Mouse (Mus musculus) midbrain, postnatal 0 days (tissue): ENCODE results near the gene Mrtfb. TPM values are rescaled to one million over a fixed set of nuclear protein-coding genes. Genes with fewer than 3 reads are reported as not detected.

Source experiments
- ATAC-seq: fragments of 200-750 bp; cut with Nextera tagmentation; 2 replicates; pipeline ENCODE4 v1.8.0; 2017; ENCODE audit warnings: moderate number of reproducible peaks, mild to moderate bottlenecking, moderate TSS enrichment, moderate library complexity; ENCODE audit not compliant: low FRiP score
- DNase-seq: peaks from one replicate; pipeline ENCODE4 v3.0.0-alpha.2; 2015; ENCODE audit warnings: low spot score
- H3K27ac ChIP-seq: fragments of 300-500 bp; sonication (generic); 2 replicates; pipeline ENCODE4 v1.5.1; 2014; ENCODE audit warnings: low read depth, mild to moderate bottlenecking, low read length, mixed read lengths
- H3K27me3 ChIP-seq: fragments of 300-500 bp; sonication (generic); 2 replicates; pipeline ENCODE4 v1.6.1; 2014; ENCODE audit warnings: low read length, control low read depth, mixed read lengths; ENCODE audit not compliant: insufficient read depth
- H3K36me3 ChIP-seq: fragments of 300-500 bp; sonication (generic); 2 replicates; pipeline ENCODE4 v1.6.1; 2014; ENCODE audit warnings: low read length, control low read depth, mixed read lengths; ENCODE audit not compliant: insufficient read depth
- H3K4me1 ChIP-seq: fragments of 300-500 bp; sonication (generic); 2 replicates; pipeline ENCODE4 v1.6.1; 2014; ENCODE audit warnings: mild to moderate bottlenecking, control low read depth, antibody characterized with exemption, low read length, mixed read lengths; ENCODE audit not compliant: insufficient read depth
- H3K4me2 ChIP-seq: fragments of 300-500 bp; sonication (generic); 2 replicates; pipeline ENCODE4 v1.6.1; 2014; ENCODE audit warnings: low read depth, mild to moderate bottlenecking, low read length, mixed read lengths; ENCODE audit not compliant: poor library complexity, severe bottlenecking
- H3K4me3 ChIP-seq: fragments of 300-500 bp; sonication (generic); 2 replicates; pipeline ENCODE4 v1.5.1; 2014; ENCODE audit warnings: low read depth, mild to moderate bottlenecking, low read length, moderate library complexity
- H3K9ac ChIP-seq: fragments of 300-500 bp; sonication (generic); replicated peaks from 2 replicates; pipeline ENCODE4 v1.6.1; 2014; ENCODE audit warnings: mild to moderate bottlenecking, low read length, moderate library complexity, mixed read lengths; ENCODE audit not compliant: poor library complexity, severe bottlenecking
- H3K9me3 ChIP-seq: fragments of 300-500 bp; sonication (generic); 2 replicates; pipeline ENCODE4 v1.6.1; 2016; ENCODE audit warnings: low read length, control low read depth
- CTCF ChIP-seq: IDR thresholded peaks from 2 replicates; pipeline ENCODE4 v1.5.1; 2016; ENCODE audit warnings: antibody characterized with exemption, mild to moderate bottlenecking
- WGBS: fragments of 180-500 bp; shearing (Covaris S2); extraction: QIAGEN DNeasy Blood & Tissue Kit; methylation state at CpG from one replicate; pipeline ENCODE4 v1.1.7; 2014; 5-methylcytosine and 5-hydroxymethylcytosine counted together
- polyA plus RNA-seq: library from polyadenylated mRNA; unstranded; fragments of >200 nt; fragmentation: Nextera tagmentation; extraction: Ambion mirVana; gene quantifications from 2 replicates; pipeline ENCODE4 v1.2.1, GENCODE M21; 2015
- total RNA-seq: library from RNA; depleted of rRNA; stranded (reverse); fragments of >200 nt; gene quantifications from 2 replicates; pipeline ENCODE4 v1.2.3, GENCODE M21; 2014

Mrtfb gene
- total and polyA plus RNA-seq, 2 experiments from 2014 or later = 13.8 to 24.1 TPM

GRCm38 (mm10) chr16:13297860-13298259, 41.6 kb downstream of the Mrtfb start:
- no peak for TF ChIP-seq CTCF
- DNase-seq (no peak), ATAC-seq (no peak)
- H3K9ac ChIP-seq = no peak overlapping the region
- H3K4me2 ChIP-seq = no peak overlapping the region
- WGBS = 88% methylated on average over 1 of the region's 1 CpGs
- H3K36me3 ChIP-seq = no peaks in the 10 kb centered on the region
- H3K27ac ChIP-seq = no peak overlapping the region
- H3K4me3 ChIP-seq = no peak overlapping the region
- no peaks in the 10 kb centered on the region for H3K9me3 ChIP-seq
- no peaks in the 10 kb centered on the region for H3K4me1 ChIP-seq
- H3K27me3 ChIP-seq = no peaks in the 10 kb centered on the region

DNA sequence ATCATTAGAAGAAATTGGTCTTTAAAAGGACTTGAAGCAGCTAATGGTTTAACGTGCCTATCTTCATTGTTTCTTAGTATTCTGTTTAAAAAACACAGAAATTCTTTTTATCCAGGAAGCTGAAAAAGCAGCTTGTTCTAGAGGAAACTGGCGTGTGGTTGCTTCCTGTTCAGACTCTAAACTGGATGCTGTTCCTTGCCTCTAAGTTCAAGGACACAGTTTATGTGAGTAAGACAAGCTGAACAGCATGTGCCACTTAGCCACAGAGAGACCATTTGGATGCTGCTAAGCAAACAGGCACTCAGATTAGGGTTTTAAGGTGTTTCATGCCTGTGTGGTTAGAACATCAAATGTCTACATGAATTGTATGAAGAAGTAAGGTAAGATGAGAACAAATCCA, 42.7 kb downstream of the Mrtfb start:
- no peak overlapping the region for H3K4me2 ChIP-seq
- H3K27ac ChIP-seq = no peak overlapping the region
- H3K9me3 ChIP-seq = no peaks in the 10 kb centered on the region
- no peak overlapping the region for H3K4me3 ChIP-seq
- WGBS = 68% methylated on average over 2 of the region's 2 CpGs
- H3K9ac ChIP-seq = no peak overlapping the region
- TF ChIP-seq CTCF = no peak
- no peaks in the 10 kb centered on the region for H3K36me3 ChIP-seq
- DNase-seq (no peak), ATAC-seq (no peak)
- no peaks in the 10 kb centered on the region for H3K27me3 ChIP-seq
- no peaks in the 10 kb centered on the region for H3K4me1 ChIP-seq

DNA sequence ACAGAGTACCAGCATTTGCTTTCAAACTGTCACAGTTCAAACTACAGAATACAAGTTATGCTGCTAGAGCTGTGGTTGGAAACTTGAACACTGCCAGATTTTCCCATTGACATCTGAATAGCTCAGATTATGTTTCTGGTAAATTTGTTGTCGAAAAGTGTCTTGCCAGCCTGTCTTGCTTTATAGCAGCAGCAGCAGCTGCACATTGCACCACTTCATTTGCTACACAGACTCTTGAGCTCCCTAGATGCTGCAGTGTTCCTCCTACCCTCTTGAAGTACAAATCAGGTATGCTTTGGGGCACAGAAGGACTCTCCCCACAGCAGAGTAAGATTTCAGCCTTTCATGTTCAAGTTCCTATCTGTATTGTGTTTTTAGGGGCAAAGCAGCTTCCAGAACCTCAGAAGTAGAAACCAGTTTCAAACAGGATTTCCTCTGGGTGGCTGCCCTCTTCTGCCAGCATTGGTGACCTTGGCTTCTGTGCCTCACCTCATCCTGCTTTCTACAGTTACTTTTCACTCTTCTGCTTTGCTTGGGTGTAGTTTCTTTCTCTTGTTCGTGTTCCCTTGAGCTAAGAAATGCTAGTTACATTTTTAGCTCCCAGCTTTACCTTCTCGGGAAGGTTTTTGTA, 49.9 kb downstream of the Mrtfb start:
- Histone ChIP-seq H3K27ac (no peak overlapping the region), H3K36me3 (no peaks in the 10 kb centered on the region), H3K27me3 (no peaks in the 10 kb centered on the region), H3K4me2 (no peak overlapping the region), H3K4me3 (no peak overlapping the region), H3K9ac (no peak overlapping the region), H3K4me1 (no peaks in the 10 kb centered on the region), H3K9me3 (no peaks in the 10 kb centered on the region)
- DNase-seq = no peak
- no peak for ATAC-seq
- 72% methylated on average over 3 of the region's 3 CpGs for WGBS
- TF ChIP-seq CTCF = no peak

DNA sequence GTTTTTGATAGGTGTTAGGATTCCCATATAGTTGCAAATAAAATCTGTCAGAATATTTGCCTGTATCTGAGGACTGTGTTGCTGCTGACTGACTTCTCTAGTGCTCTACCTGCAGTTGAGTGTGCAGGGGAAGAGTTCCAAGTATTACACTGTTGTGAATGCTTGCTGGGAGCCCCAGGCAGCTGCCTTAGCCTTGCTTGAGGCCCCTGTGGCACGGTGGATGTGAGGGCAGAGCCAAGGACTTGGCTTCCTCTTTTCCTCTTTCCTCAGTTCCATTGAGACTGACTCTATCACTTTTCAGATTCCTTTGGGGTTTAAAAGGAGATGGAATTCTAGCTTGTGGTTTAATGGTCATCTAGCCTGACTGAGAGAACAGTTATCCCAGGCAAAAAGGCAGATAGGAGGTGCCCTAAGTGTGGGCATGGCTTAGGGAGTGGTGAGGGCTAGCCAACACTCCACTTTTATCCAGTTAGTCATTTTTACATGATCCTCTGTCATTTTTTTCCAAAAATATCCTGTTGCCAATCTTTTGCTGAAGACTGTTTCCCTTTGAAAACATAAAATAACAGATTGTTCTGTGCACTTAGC, 53.9 kb downstream of the Mrtfb start:
- Histone ChIP-seq H3K4me3 (no peak overlapping the region), H3K27me3 (no peaks in the 10 kb centered on the region), H3K9me3 (no peaks in the 10 kb centered on the region), H3K4me2 (no peak overlapping the region), H3K9ac (no peak overlapping the region), H3K36me3 (no peaks in the 10 kb centered on the region), H3K27ac (no peak overlapping the region), H3K4me1 (no peaks in the 10 kb centered on the region)
- 61% methylated on average over 1 of the region's 1 CpGs for WGBS
- no peak for ATAC-seq
- no peak for DNase-seq
- TF ChIP-seq CTCF = no peak

DNA sequence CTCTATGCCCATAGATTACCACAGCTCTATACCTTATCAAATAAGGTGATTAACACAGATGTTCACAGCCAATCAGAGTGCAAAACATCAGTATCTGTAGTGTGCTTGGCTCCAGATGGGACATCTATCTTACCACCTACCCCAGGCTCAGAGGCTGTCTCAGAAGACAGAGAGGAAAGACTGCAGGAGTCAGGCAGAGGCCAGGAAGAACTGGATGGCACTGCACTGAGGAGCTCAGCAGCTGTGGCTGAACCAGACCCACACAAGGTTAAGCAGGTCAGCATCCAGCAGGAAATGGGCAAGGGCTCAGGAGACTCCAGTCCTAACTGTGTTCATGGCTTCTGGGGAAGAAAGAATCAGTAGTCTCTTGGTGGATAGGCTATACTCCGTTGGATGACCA, 55.1 kb downstream of the Mrtfb start:
- no peak overlapping the region for H3K9ac ChIP-seq
- H3K36me3 ChIP-seq = no peaks in the 10 kb centered on the region
- no peaks in the 10 kb centered on the region for H3K4me1 ChIP-seq
- no peak overlapping the region for H3K4me3 ChIP-seq
- 97% methylated on average over 1 of the region's 1 CpGs for WGBS
- DNase-seq (no peak), ATAC-seq (no peak)
- no peak overlapping the region for H3K27ac ChIP-seq
- no peaks in the 10 kb centered on the region for H3K9me3 ChIP-seq
- no peaks in the 10 kb centered on the region for H3K27me3 ChIP-seq
- no peak overlapping the region for H3K4me2 ChIP-seq
- no peak for TF ChIP-seq CTCF

DNA sequence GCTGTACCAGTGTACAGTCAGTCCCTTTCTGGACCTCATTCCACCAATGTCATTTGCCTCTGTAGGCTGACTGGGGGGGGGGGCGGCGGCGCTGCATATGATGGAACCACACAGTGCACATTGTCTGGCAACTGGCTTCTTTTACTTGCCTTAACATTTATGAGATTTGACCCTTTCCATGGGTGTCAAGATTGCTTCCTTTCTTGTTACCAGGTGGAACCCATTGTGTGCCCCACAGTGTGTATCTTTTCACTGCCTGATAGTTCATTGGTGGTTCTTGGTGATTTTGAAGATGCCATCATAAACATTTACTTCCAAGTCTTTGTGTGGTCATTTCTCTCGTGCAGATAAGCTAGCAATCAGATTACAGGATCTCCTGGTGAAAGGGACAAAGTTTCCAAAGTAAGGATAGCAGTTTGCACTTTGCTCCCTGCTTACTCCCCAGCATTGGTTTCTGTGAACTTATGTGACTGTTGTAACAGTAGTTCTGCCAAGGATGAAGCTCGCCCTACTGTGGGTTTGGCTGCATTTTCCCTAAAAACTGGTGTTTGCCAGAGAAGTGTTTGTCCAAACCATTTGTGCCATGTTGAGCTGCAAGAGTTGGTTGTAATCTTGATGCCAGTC, 56.9 kb downstream of the Mrtfb start:
- WGBS = 87% methylated on average over 5 of the region's 5 CpGs
- no peak for ATAC-seq
- no peak for TF ChIP-seq CTCF

More for the DNA sequence above, 56.9 kb downstream of the Mrtfb start:
- Histone ChIP-seq H3K27me3 (no peaks in the 10 kb centered on the region), H3K9me3 (no peaks in the 10 kb centered on the region), H3K36me3 (no peaks in the 10 kb centered on the region), H3K27ac (no peak overlapping the region), H3K9ac (no peak overlapping the region), H3K4me1 (no peaks in the 10 kb centered on the region), H3K4me3 (no peak overlapping the region), H3K4me2 (no peak overlapping the region)
- DNase-seq = no peak
